Mouse (Mus musculus) left cerebral cortex, postnatal 14 days (tissue): ENCODE measurements around the gene Prr32. TPM values are rescaled to one million over a fixed set of nuclear protein-coding genes. Genes with fewer than 3 reads are reported as not detected.

Experiments
- DNase-seq, 2 experiments: peaks; one replicate each; pipeline ENCODE4 v3.0.0; 2021 to 2022; ENCODE audit warnings: low spot score in 2 of 2, mixed read lengths in 1 of 2
- intact Hi-C: fragments of 180-260 bp; cut with DNase I; formaldehyde crosslinking; loops from one replicate; pipeline ENCODE4 v1.15.1; 2025
- long read RNA-seq, 2 experiments: library from polyadenylated mRNA; stranded (forward); transcript quantifications; one replicate each; pipeline ENCODE4 v2.0.0; 2021
- total RNA-seq, 2 experiments: library from RNA; stranded (reverse); gene quantifications; 2 replicates each; pipeline ENCODE4 v1.2.3; 2021

The Prr32 gene
- 1 to 10 TPM in 1 of 2 experiments, under 1 TPM in 1; 0.61 to 1.3 TPM for total RNA-seq
- long read RNA-seq, experiment 1, result 0 reads
- long read RNA-seq, experiment 2, result 0 reads

DNA sequence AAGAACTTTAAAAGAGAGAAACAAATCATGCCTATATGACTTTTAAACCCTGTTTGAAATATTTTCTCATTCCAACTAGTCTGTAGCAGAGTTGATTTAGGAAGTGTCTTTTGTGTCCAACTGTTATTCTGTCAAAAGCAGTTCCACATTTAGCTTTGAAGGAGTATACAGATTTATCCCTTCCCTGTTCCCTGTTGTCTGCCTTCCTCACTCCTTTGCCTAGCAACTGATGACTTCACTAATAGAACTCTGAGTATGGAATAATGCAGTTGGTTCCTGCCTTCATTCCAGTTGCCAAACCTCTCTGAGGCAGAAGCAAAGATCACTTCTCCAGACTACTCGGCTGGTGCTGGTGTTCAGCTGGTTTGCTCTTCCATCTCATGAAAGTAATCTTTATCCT lies at the start of gene Prr32:
Gene Prr32, plus strand, starts transcription at position 301 of the 400 bp plus-strand sequence.
- intact Hi-C loops, result no loop called here
- DNase-seq, result no peak
